Mouse (Mus musculus): ENCODE data around the gene Gm20835.
"Not testable (repeated sequence)": the region's sequence is repeated elsewhere in the genome, so short reads cannot be mapped to it uniquely, and the experiment has no call there.

Gm20835 gene

DNA sequence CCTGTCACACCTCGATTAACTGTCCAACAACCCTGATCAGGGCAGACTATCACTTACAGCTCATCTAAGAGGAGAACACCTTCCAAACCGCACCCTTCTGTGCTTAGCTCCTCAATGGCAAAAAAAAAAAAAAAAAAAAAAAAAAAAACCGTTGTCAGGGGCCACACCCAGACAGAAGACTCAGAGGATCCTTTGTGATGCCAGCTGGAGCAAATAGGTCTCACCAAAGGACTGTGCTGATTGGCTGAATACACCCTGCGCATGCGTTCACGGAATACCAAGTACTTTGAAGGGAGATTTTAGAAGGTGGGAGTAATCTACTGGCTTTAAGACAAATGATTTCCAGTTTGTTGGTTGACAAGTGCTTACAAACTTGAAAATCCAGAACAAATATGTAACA, at the start of gene Gm20835:
Gene Gm20835, minus strand, starts transcription at position 101 of the 400 bp plus-strand sequence.
- DNase-seq (ENCODE audit: low spot score): not testable (repeated sequence)
